Mouse (Mus musculus) megakaryocyte progenitor cell, adult 5-6 weeks (primary cell): ENCODE results near the gene Pisd. TPM values are rescaled to one million over a fixed set of nuclear protein-coding genes. Genes with fewer than 3 reads are reported as not detected.

Source experiments
- ATAC-seq: replicated peaks from 2 replicates; pipeline ENCODE4 v1.8.0; 2016; ENCODE audit warnings: mild to moderate bottlenecking, moderate TSS enrichment, inconsistent platforms; ENCODE audit not compliant: poor library complexity
- total RNA-seq, 2 experiments: library from RNA; stranded (forward) in 1 of 2; stranded (reverse) in 1 of 2; fragments of 157-497, 149-512 nt in 1 of 2; fragments of 200-1000 nt in 1 of 2; gene quantifications; 2 replicates each; pipeline versions ENCODE4 v1.2.3 to v1.2.4; 2015 to 2017

Pisd gene
- total RNA-seq, 2 experiments from 2014 or later, result 33.8 to 38.9 TPM

- ATAC-seq, result peak; percentile 59
Measured at GRCm38 (mm10) chr5:32713042-32713702, 72.3 kb downstream of the Pisd start.

DNA sequence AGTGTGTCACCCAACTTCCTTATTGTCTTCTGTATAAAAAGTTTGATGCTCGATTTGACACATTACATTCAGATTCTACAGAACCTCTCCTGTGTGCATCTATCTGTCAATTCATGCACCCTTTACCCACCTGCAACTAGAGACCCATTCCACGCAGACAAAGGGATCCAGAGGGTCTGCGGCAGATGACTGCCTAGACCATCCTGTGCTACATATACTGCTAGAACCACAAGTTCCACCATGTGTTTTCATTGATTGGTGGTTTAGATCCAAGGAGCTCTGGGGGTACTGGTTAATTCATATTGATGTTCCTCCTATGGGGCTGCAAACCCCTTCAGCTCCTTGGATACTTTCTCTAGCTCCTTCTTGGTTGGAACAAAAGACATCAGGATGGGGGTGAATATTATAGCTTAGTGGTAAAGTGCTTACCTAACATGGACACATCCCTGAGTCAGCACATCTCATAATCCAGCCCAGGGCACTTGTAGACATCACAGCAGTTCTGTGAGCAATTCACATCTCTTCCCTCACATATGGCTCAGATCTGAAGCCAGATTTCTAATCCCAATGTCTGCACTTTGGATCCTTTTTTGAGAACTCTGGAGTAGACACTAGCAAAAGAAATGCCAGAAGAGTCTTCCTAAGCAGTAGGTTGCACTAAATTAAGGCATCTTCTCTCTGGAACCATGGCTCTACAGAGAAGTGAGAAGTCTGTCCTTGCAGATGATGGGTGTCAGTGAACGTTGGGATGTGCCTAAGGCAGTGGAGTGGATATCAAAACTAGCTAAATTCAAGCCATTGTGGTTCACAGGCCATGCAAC, 73.0 kb downstream of the Pisd start:
- ATAC-seq, result no peak

DNA sequence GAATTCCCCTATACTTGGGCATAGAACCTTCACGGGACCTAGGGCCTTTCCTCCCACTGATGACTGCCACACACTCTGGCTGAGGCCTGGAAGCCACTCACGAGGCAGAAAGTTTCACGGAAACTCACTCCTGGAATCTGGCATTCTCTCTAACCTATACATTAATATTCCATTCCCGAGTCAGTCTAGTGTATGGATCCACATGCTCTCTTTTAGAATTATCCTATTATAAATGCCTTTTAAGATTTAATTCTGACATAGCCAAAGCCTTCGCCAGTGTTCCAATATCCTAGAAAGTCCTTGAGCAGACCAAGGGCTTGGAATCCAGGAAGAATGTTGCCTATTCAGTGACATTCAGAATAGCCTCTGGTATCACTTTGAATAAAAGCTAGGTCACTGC, 74.0 kb downstream of the Pisd start:
- ATAC-seq, result no peak

DNA sequence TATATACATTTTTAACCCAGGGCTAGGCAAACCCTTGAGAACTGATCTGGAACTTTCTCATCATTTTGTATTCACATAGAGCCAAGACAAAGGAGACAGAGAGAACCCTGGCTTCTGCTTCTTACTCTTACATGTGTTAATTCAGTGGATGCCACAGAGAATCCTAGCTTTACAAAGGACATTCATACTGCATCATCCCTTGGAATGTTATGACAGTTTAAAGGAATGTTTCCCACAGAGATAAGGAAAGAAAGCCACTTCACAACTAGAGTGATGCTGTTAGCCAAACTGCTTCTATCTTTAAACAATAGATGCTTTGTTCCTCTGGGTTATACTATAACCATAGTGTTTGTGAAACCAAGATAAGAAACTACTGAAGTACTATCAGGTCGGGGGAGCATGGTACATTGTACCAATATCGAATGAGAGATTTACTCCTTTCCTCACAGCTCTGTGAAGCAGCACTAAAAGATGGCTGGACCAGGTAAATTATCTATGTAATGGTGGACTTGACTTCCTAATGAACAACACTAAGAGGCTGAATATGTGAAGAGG, 79.1 kb downstream of the Pisd start:
- ATAC-seq, result no peak

GRCm38 (mm10) chr5:32697208-32697867, 88.1 kb downstream of the Pisd start:
- no peak for ATAC-seq

DNA sequence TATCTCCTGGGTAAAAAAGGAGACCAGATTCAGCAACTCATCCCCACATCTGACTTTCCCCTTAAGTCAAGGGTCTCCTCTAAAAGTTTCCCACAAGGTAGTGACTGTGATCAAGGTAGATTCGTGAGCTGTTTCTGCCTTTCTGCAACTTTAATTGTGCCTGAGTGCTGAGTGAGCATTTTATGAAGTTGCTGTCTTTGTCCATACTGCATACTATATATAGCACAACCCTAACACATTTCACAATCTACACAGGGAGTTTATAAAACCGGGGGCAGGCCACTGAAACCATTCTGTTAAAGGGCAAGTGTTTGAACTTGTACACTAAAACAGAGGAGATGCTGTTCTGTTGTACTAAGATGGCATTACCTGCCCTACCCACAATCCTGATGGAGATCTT, 92.0 kb downstream of the Pisd start:
- ATAC-seq, result no peak

Other genes with a start within 250 kb of the Pisd start
- 0.27 and 0.85 TPM in 2 replicates for gene Yes1, start 174.5 kb downstream of the Pisd start, total RNA-seq (2015)
- gene Yes1, start 174.5 kb downstream of the Pisd start, total RNA-seq (2017), result 0.24 and 0.83 TPM in 2 replicates
- not detected in 2 replicates for gene Gm20671, start 41.5 kb upstream of the Pisd start, total RNA-seq (2015)
- 3.9 and 6.6 TPM in 2 replicates for gene Gm20671, start 41.5 kb upstream of the Pisd start, total RNA-seq (2017)
- gene Prr14l, start 68.6 kb upstream of the Pisd start, total RNA-seq (2015), result 34.6 and 37.6 TPM in 2 replicates
- 27.4 and 31.9 TPM in 2 replicates for gene Prr14l, start 68.6 kb upstream of the Pisd start, total RNA-seq (2017)
- 26.5 and 28.7 TPM in 2 replicates for gene Depdc5, start 78.1 kb upstream of the Pisd start, total RNA-seq (2015)
- 22.0 and 25.8 TPM in 2 replicates for gene Depdc5, start 78.1 kb upstream of the Pisd start, total RNA-seq (2017)
- 340 and 391 TPM in 2 replicates for gene Ywhah, start 233.2 kb upstream of the Pisd start, total RNA-seq (2015)
- gene Ywhah, start 233.2 kb upstream of the Pisd start, total RNA-seq (2017), result 138 and 149 TPM in 2 replicates